Mouse (Mus musculus) hindbrain, postnatal 0 days (tissue): ENCODE data around the gene Mmp2. TPM values are rescaled to one million over a fixed set of nuclear protein-coding genes. Genes with fewer than 3 reads are reported as not detected.

Experiments used
- ATAC-seq: fragments of 200-750 bp; cut with Nextera tagmentation; 2 replicates; pipeline ENCODE4 v1.8.0; 2017; ENCODE audit warnings: mild to moderate bottlenecking, moderate TSS enrichment, moderate library complexity
- DNase-seq: peaks from one replicate; pipeline ENCODE4 v3.0.0-alpha.2; 2015; ENCODE audit warnings: low spot score
- H3K27ac ChIP-seq: fragments of 300-500 bp; sonication (generic); 2 replicates; pipeline ENCODE4 v1.5.1; 2014; ENCODE audit warnings: mild to moderate bottlenecking
- H3K27me3 ChIP-seq: fragments of 300-500 bp; sonication (generic); 2 replicates; pipeline ENCODE4 v1.6.1; 2014; ENCODE audit warnings: low read length, mixed read lengths; ENCODE audit not compliant: insufficient read depth
- H3K36me3 ChIP-seq: fragments of 300-500 bp; sonication (generic); 2 replicates; pipeline ENCODE4 v1.6.1; 2014; ENCODE audit warnings: low read length, mixed read lengths; ENCODE audit not compliant: insufficient read depth
- H3K4me1 ChIP-seq: fragments of 300-500 bp; sonication (generic); 2 replicates; pipeline ENCODE4 v1.6.1; 2014; ENCODE audit warnings: antibody characterized with exemption, low read length, mixed read lengths; ENCODE audit not compliant: insufficient read depth
- H3K4me2 ChIP-seq: fragments of 300-500 bp; sonication (generic); 2 replicates; pipeline ENCODE4 v1.6.1; 2014; ENCODE audit warnings: low read depth, mild to moderate bottlenecking, low read length, moderate library complexity, mixed read lengths
- H3K4me3 ChIP-seq: fragments of 300-500 bp; sonication (generic); 2 replicates; pipeline ENCODE4 v1.5.1; 2014; ENCODE audit warnings: low read length
- H3K9ac ChIP-seq: fragments of 300-500 bp; sonication (generic); replicated peaks from 2 replicates; pipeline ENCODE4 v1.6.1; 2014; ENCODE audit warnings: mild to moderate bottlenecking, low read length, moderate library complexity, mixed read lengths
- H3K9me3 ChIP-seq: fragments of 300-500 bp; sonication (generic); 2 replicates; pipeline ENCODE4 v1.6.1; 2016; ENCODE audit warnings: low read length, mixed read lengths
- CTCF ChIP-seq: IDR thresholded peaks from 2 replicates; pipeline ENCODE4 v1.5.1; 2016; ENCODE audit warnings: antibody characterized with exemption, control low read depth, low read depth
- WGBS: fragments of 180-500 bp; shearing (Covaris S2); extraction: QIAGEN DNeasy Blood & Tissue Kit; methylation state at CpG from one replicate; pipeline ENCODE4 v1.1.7; 2014; 5-methylcytosine and 5-hydroxymethylcytosine counted together
- polyA plus RNA-seq: library from polyadenylated mRNA; unstranded; fragments of >200 nt; fragmentation: Nextera tagmentation; extraction: Ambion mirVana; gene quantifications from 2 replicates; pipeline ENCODE4 v1.2.1, GENCODE M21; 2015
- total RNA-seq: library from RNA; depleted of rRNA; stranded (reverse); fragments of >200 nt; gene quantifications from 2 replicates; pipeline ENCODE4 v1.2.3, GENCODE M21; 2014

Mmp2 gene
- total and polyA plus RNA-seq, 2 experiments from 2014 or later, result 16.1 to 16.9 TPM

DNA sequence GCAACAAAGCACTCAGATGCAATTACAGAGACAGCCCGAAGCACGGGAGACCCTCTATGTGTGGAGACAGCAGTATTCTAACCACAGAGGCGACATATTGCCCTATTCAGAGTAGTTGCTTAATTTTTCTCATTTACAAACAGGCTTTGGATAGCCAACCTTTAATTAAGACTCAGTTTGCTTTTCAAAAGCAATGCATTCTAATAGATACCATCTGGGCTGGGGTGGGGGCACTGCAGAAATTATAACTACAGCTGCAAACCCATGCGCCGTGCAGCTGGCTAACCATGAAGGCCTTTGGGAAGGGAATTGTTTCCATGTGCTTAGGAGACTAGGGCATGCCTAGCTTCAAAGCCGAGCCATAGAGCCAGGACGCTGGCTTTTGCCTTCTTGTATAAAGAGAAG lies 29.6 kb upstream of the Mmp2 start:
- no peak overlapping the region for H3K4me3 ChIP-seq
- no peaks in the 10 kb centered on the region for H3K27me3 ChIP-seq
- TF ChIP-seq CTCF, result no peak
- H3K36me3 ChIP-seq, result no peaks in the 10 kb centered on the region
- no peak overlapping the region for H3K4me2 ChIP-seq
- no peak overlapping the region for H3K9ac ChIP-seq
- no peak for ATAC-seq
- no peaks in the 10 kb centered on the region for H3K4me1 ChIP-seq
- no peaks in the 10 kb centered on the region for H3K9me3 ChIP-seq
- DNase-seq, result no peak
- WGBS, result 68% methylated on average over 7 of the region's 7 CpGs
- H3K27ac ChIP-seq, result no peak overlapping the region

- 93% methylated on average over 11 of the region's 11 CpGs for whole genome bisulfite sequencing
- no peak for TF ChIP-seq CTCF
Measured at GRCm38 (mm10) chr8:92799406-92799805, 27.7 kb upstream of the Mmp2 start.

GRCm38 (mm10) chr8:92801231-92801630 lies 25.9 kb upstream of the Mmp2 start:
- WGBS, result 45% methylated on average over 8 of the region's 8 CpGs
- ATAC-seq (no peak), DNase-seq (peak; percentile 30)
- Histone ChIP-seq H3K9me3 (no peaks in the 10 kb centered on the region), H3K4me2 (no peak overlapping the region), H3K4me3 (no peak overlapping the region), H3K4me1 (no peaks in the 10 kb centered on the region), H3K36me3 (no peaks in the 10 kb centered on the region), H3K27me3 (no peaks in the 10 kb centered on the region), H3K9ac (no peak overlapping the region), H3K27ac (no peak overlapping the region)
- no peak for TF ChIP-seq CTCF

More at GRCm38 (mm10) chr8:92799406-92799805, 27.7 kb upstream of the Mmp2 start:
- Histone ChIP-seq H3K36me3 (no peaks in the 10 kb centered on the region), H3K27ac (no peak overlapping the region), H3K9me3 (no peaks in the 10 kb centered on the region), H3K4me1 (no peaks in the 10 kb centered on the region), H3K4me2 (no peak overlapping the region), H3K27me3 (no peaks in the 10 kb centered on the region), H3K9ac (no peak overlapping the region), H3K4me3 (no peak overlapping the region)
- ATAC-seq (no peak), DNase-seq (no peak)

DNA sequence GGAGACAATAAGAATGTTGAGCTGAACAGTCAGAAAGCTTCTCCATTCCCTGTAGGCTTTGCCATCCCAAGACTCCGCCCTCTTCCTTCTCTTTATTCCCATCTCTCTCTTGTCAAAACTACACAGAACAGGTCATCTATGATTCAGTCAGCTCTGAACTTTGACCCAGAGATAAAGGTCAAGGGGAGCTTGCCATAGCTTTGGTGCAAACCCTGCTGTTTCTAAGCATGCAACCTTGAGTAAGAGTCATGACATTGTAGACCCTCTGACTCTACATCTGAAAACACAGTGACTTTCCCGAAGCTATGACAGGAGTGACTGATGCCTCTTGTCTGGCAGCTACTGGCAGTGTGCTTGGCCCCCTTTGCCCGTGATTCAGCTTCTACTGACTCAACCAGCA lies 24.5 kb upstream of the Mmp2 start:
- no peaks in the 10 kb centered on the region for H3K36me3 ChIP-seq
- ATAC-seq (no peak), DNase-seq (no peak)
- H3K4me1 ChIP-seq, result no peaks in the 10 kb centered on the region
- no peak overlapping the region for H3K27ac ChIP-seq
- H3K4me2 ChIP-seq, result no peak overlapping the region
- 72% methylated on average over 3 of the region's 3 CpGs for WGBS
- no peaks in the 10 kb centered on the region for H3K27me3 ChIP-seq
- H3K4me3 ChIP-seq, result no peak overlapping the region
- TF ChIP-seq CTCF, result no peak
- no peaks in the 10 kb centered on the region for H3K9me3 ChIP-seq
- no peak overlapping the region for H3K9ac ChIP-seq

- no peaks in the 10 kb centered on the region for H3K36me3 ChIP-seq
Measured at GRCm38 (mm10) chr8:92812773-92813172, 14.3 kb upstream of the Mmp2 start.

DNA sequence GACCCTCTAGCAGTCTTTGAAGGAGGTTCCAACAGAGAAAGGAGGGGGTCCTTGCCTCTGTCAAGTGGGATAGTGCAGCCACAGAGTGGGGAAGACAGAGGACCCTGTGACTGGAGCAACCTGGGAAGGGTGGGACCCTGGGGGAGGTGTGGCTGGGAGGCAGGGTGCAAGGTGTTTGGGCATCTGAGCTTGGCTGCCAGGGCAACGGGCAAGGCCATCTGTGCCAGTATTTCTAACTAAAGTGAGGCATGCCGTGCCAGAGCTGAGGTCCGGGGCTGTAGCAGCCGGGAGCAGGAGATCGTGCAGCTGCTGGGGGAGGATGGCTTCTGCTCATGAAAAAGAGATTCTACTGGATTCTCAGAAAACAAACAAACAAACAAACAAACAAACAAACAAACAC lies 11.4 kb upstream of the Mmp2 start:
- DNase-seq, result peak; percentile 20
- TF ChIP-seq CTCF, result no peak
- no peak for ATAC-seq

More at GRCm38 (mm10) chr8:92812773-92813172, 14.3 kb upstream of the Mmp2 start:
- no peak for DNase-seq
- 89% methylated on average over 2 of the region's 2 CpGs for WGBS
- Histone ChIP-seq H3K9ac (no peak overlapping the region), H3K4me2 (no peak overlapping the region), H3K4me3 (no peak overlapping the region), H3K9me3 (no peaks in the 10 kb centered on the region), H3K27me3 (no peaks in the 10 kb centered on the region), H3K4me1 (no peaks in the 10 kb centered on the region), H3K27ac (no peak overlapping the region)
- TF ChIP-seq CTCF, result no peak
- no peak for ATAC-seq

GRCm38 (mm10) chr8:92817928-92818818 lies 8.9 kb upstream of the Mmp2 start:
- TF ChIP-seq CTCF, result peak; percentile 100
- Histone ChIP-seq H3K27ac (no peak overlapping the region), H3K4me3 (no peak overlapping the region), H3K36me3 (no peaks in the 10 kb centered on the region), H3K9me3 (no peaks in the 10 kb centered on the region), H3K4me2 (no peak overlapping the region), H3K9ac (no peak overlapping the region), H3K27me3 (no peaks in the 10 kb centered on the region), H3K4me1 (no peaks in the 10 kb centered on the region)
- DNase-seq (peak; percentile 96), ATAC-seq (peak; percentile 93)
- WGBS, result 20% methylated on average over 6 of the region's 6 CpGs

More for the DNA sequence above, 11.4 kb upstream of the Mmp2 start:
- no peak overlapping the region for H3K4me3 ChIP-seq
- H3K4me2 ChIP-seq, result no peak overlapping the region
- 41% methylated on average over 5 of the region's 5 CpGs for WGBS
- no peaks in the 10 kb centered on the region for H3K36me3 ChIP-seq
- no peaks in the 10 kb centered on the region for H3K4me1 ChIP-seq
- H3K9me3 ChIP-seq, result no peaks in the 10 kb centered on the region
- no peaks in the 10 kb centered on the region for H3K27me3 ChIP-seq
- H3K9ac ChIP-seq, result no peak overlapping the region
- no peak overlapping the region for H3K27ac ChIP-seq
